Mouse (Mus musculus) adrenal gland (tissue): ENCODE data around the gene Gm7145.
"Not testable (repeated sequence)": the region's sequence is repeated elsewhere in the genome, so short reads cannot be mapped to it uniquely, and the experiment has no call there.

Experiments
- intact Hi-C: fragments of 180-260 bp; cut with DNase I; formaldehyde crosslinking; loops from one replicate; pipeline ENCODE4 v1.15.1; 2025
- long read RNA-seq, 2 experiments: library from polyadenylated mRNA; unstranded; transcript quantifications; one replicate each; pipeline ENCODE4 v2.0.0; 2020; ENCODE audit warnings: borderline replicate concordance in 1 of 2; ENCODE audit not compliant: insufficient replicate concordance in 1 of 2

Gm7145 gene
- long read RNA-seq, experiment 1: 0 reads
- long read RNA-seq, experiment 2: 0 reads

DNA sequence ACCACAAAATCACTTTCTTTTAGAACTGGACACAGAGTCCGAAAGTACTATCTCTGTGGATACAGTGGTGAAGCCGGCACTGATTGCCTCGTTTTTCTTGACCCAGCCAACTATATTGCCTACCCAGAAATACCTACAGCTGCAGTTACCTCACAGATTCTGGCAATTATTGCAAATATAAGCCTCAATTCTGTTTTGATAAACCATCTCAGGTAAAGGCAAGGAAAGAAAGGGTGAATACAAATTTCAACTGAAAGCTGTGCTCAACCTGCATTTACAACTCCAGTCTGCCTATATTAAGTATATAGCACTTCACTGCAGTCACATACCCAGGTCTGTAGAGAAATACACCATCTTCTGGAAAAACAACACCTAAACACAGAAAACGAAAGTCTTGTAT lies at the start of gene Gm7145:
Gene Gm7145, plus strand, starts transcription at position 301 of the 400 bp plus-strand sequence.
- intact Hi-C loops: no loop called here

- intact Hi-C loops: not testable (repeated sequence)
These were observed 38.0 kb upstream of the Gm7145 start, which contains the start of gene Gm28168 for GRCm38 (mm10) chr1:117927715-117928114. Gene Gm28168 (plus strand): TSS chr1:117928015.

- intact Hi-C loops: loop anchor here (5.0 kb wide), 1 partner anchor 312 kb away; no protein-coding TSS in a partner anchor
These were observed 38.1 kb downstream of the Gm7145 start for GRCm38 (mm10) chr1:118003876-118004275.

DNA sequence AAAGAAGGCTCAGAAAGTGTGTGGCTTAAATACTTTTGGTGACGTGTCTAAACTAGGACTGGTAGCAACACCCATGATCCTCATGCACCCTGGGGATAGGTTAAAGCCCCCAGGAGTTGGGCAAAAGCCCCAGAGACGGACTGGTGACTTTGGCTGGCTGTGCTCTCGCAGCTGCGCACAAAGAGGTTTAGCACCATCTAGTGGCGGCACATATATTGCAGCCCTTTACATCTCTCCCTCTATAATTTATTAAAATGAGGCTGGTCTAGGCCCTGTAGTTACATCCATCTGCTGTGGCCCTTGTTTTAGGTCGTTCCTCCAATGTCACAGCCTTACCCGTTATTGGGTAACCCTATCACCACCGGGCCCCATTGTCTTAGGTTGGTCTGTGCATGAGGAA lies 47.0 kb downstream of the Gm7145 start:
- intact Hi-C loops: not testable (repeated sequence)
